Mouse (Mus musculus): ENCODE results near the gene Gga3.

- TF ChIP-seq CTCF (IDR thresholded peaks at IDR 0.05; ENCODE audit: low read depth, low read length) (no peak), POLR2A (IDR thresholded peaks at IDR 0.05; ENCODE audit: extremely low read depth, insufficient read depth, low read length) (no peak)
Observed at GRCm38 (mm10) chr11:115579080-115579479, 24.8 kb downstream of the Gga3 start.

Measured in liver, adult 2 months (tissue).